Mouse (Mus musculus) neural tube, embryonic 11.5 days (tissue): ENCODE measurements at regions not wholly inside any gene's neighbourhood (a gene's known extent, or its start where the extent isn't known, plus 50 kb on each side); places are given as distances from the start of the nearest gene placed in this dataset.

Source experiments
- ATAC-seq: fragments of 200-750 bp; cut with Nextera tagmentation; 2 replicates; pipeline ENCODE4 v1.8.0; 2017; ENCODE audit warnings: moderate number of reproducible peaks, mild to moderate bottlenecking, moderate TSS enrichment, moderate library complexity; ENCODE audit not compliant: insufficient read depth, low FRiP score, low TSS enrichment
- DNase-seq: peaks from one replicate; pipeline ENCODE4 v3.0.0-alpha.2; 2015; ENCODE audit warnings: low spot score
- H3K27ac ChIP-seq: fragments of 300-500 bp; sonication (generic); 2 replicates; pipeline ENCODE4 v1.5.1; 2014; ENCODE audit warnings: low read depth, mild to moderate bottlenecking, low read length
- H3K27me3 ChIP-seq: fragments of 300-500 bp; sonication (generic); 2 replicates; pipeline ENCODE4 v1.6.1; 2014; ENCODE audit warnings: mild to moderate bottlenecking, low read length, mixed read lengths; ENCODE audit not compliant: control insufficient read depth, insufficient read depth
- H3K36me3 ChIP-seq: fragments of 300-500 bp; sonication (generic); 2 replicates; pipeline ENCODE4 v1.6.1; 2014; ENCODE audit warnings: mild to moderate bottlenecking, low read length, moderate library complexity, mixed read lengths; ENCODE audit not compliant: control insufficient read depth, insufficient read depth
- H3K4me1 ChIP-seq: fragments of 300-500 bp; sonication (generic); 2 replicates; pipeline ENCODE4 v1.6.1; 2014; ENCODE audit warnings: low read length, mixed read lengths; ENCODE audit not compliant: control insufficient read depth, insufficient read depth
- H3K4me2 ChIP-seq: fragments of 300-500 bp; sonication (generic); 2 replicates; pipeline ENCODE4 v1.6.1; 2014; ENCODE audit warnings: low read depth, mild to moderate bottlenecking, moderate library complexity
- H3K4me3 ChIP-seq: fragments of 300-500 bp; sonication (generic); 2 replicates; pipeline ENCODE4 v1.5.1; 2014; ENCODE audit warnings: low read depth, low read length
- H3K9ac ChIP-seq: fragments of 300-500 bp; sonication (generic); 2 replicates; pipeline ENCODE4 v1.6.1; 2014; ENCODE audit warnings: mild to moderate bottlenecking, low read length
- H3K9me3 ChIP-seq: fragments of 300-500 bp; sonication (generic); 2 replicates; pipeline ENCODE4 v1.6.1; 2016; ENCODE audit warnings: low read length; ENCODE audit not compliant: control insufficient read depth
- WGBS: fragments of 180-500 bp; shearing (Covaris S2); extraction: QIAGEN DNeasy Blood & Tissue Kit; methylation state at CpG from one replicate; pipeline ENCODE4 v1.1.7; 2014; 5-methylcytosine and 5-hydroxymethylcytosine counted together

DNA sequence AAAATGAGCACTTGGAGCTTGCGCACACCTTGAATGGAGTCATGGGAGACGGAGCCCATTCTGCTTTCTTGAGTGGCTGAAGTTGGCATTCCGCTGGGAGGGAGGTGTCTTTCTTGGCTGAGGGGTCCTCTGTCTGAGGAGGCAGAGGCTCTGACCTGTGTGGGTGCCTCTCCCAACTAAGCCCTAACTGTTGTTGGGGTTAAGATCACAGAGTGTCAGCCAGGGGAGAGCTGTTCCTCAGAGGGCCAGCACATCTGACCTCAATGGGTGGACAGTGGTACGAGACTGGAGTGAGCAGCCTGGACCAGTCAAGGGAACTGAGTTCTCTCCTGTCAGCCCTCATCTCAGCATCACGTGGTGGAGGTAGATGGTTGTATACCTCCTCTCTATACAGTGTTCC, 134.7 kb upstream of the Hdac4 start:
- no peaks in the 10 kb centered on the region for H3K9me3 ChIP-seq
- no peaks in the 10 kb centered on the region for H3K36me3 ChIP-seq
- no peaks in the 10 kb centered on the region for H3K4me1 ChIP-seq
- H3K4me2 ChIP-seq: no peak overlapping the region
- H3K4me3 ChIP-seq: no peak overlapping the region
- no peak overlapping the region for H3K9ac ChIP-seq
- DNase-seq (no peak), ATAC-seq (no peak)
- WGBS: 82% methylated on average over 5 of the region's 5 CpGs
- H3K27ac ChIP-seq: no peak overlapping the region
- no peaks in the 10 kb centered on the region for H3K27me3 ChIP-seq

DNA sequence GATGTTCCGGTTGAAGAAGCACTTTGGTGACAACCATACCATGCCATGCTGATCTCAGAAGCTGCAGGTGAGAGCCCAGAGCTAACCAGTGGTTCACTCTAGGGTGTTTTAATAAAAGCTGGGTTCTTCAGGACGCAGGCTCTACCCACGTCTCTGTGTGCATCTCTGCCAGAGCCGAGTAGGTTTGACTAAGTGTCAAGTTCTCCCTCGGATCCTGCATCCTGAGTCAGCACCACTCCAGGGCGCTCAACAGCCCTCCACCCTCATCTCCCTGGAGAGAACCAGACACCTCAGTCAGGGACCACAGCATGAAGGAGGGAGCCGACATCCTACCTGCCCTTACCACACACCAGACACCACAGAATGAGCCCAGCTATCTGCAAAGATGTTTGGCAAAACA, 134.0 kb upstream of the Hdac4 start:
- 78% methylated on average over 7 of the region's 7 CpGs for WGBS
- H3K27ac ChIP-seq: no peak overlapping the region
- H3K9ac ChIP-seq: no peak overlapping the region
- H3K36me3 ChIP-seq: no peaks in the 10 kb centered on the region
- no peak overlapping the region for H3K4me3 ChIP-seq
- no peak overlapping the region for H3K4me2 ChIP-seq
- H3K27me3 ChIP-seq: no peaks in the 10 kb centered on the region
- ATAC-seq (no peak), DNase-seq (no peak)
- H3K9me3 ChIP-seq: no peaks in the 10 kb centered on the region
- no peaks in the 10 kb centered on the region for H3K4me1 ChIP-seq

DNA sequence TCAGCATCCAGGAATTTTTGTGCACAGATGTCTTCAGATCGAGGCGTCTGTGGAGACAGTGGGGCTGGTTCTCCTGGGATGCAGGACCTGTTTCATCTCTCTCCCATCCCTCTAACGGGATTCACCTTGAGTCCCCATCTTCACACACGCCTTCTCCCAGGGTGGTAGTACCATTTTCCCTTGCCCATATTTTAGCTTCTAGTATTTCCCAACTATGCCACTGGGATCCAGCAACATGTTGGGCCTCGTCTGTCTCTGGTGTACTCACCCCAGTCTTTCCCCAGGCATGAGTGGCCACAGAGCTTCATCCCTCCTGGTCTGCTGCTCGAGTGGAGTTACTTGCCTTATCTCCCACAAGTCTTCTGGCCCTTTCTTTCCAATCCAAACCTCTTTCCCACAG, 131.6 kb upstream of the Hdac4 start:
- H3K27me3 ChIP-seq: no peaks in the 10 kb centered on the region
- H3K4me1 ChIP-seq: no peaks in the 10 kb centered on the region
- H3K36me3 ChIP-seq: no peaks in the 10 kb centered on the region
- ATAC-seq (no peak), DNase-seq (no peak)
- 94% methylated on average over 6 of the region's 6 CpGs for WGBS
- no peak overlapping the region for H3K27ac ChIP-seq
- H3K9me3 ChIP-seq: no peaks in the 10 kb centered on the region
- no peak overlapping the region for H3K4me3 ChIP-seq
- no peak overlapping the region for H3K9ac ChIP-seq
- H3K4me2 ChIP-seq: no peak overlapping the region

DNA sequence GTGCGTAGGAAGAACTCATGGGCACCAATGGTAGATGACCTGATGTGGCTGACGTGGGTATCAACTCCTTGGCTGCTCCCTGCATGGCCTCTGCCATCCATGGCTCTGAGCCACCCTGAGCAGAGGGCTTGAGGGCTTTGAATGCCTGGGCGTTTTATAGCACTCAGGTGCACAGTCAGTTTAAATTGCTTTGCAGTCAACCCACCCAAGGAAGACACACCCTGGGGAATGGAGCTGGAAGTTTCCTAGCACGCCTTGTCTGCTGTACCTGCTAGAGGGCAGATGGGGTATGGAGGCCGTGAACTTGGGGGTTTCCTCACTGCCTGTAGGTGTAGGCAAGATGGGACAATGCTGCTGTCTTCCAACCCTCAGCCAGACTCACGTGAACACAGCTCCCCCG, 129.8 kb upstream of the Hdac4 start:
- Histone ChIP-seq H3K4me3 (no peak overlapping the region), H3K27me3 (no peaks in the 10 kb centered on the region), H3K4me2 (no peak overlapping the region), H3K36me3 (no peaks in the 10 kb centered on the region), H3K4me1 (no peaks in the 10 kb centered on the region), H3K9ac (no peak overlapping the region), H3K9me3 (no peaks in the 10 kb centered on the region), H3K27ac (no peak overlapping the region)
- DNase-seq (no peak), ATAC-seq (no peak)
- 82% methylated on average over 7 of the region's 7 CpGs for WGBS

DNA sequence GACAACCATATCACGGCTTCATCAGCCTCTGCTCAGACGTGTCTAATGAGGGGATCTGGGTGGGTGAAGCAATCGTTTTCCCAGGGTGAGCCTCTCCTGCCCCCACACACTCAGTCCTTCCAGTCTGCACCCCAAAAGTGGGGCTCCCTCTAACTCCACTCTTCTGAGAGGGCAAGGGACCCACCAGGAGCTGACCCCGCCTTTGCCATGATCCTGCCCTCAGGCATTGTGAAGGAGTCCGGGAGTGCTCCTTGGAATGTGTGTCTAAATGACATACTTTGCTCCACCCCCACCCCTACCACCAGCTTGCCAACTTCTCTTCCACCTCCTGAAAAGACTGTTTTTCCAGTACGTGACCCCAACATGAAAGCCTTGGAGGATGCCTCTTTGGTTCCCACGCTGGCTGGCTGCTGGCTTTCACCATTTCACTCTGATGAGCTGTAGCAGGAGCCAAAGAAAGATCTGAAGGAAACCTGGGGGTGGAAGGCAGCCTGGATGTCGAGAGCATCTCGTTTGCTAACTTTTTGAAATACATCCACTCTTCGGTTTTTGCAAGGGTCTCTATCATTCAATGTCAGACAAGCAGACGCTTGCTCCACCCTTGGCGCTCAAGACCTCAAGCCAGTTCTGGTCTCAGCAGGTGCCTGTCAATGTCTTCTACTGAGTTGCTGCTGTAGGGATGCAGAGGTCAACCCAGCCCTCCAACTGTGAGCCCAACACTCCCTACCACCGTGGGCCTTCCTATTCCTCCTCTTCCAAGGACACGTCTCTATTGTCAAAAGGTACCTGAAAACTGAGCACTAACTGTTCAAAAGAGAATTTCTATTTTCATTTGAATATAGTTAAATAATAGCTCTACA, 128.8 kb upstream of the Hdac4 start:
- Histone ChIP-seq H3K27me3 (no peaks in the 10 kb centered on the region), H3K4me1 (no peaks in the 10 kb centered on the region), H3K9ac (no peak overlapping the region), H3K27ac (no peak overlapping the region), H3K4me3 (no peak overlapping the region), H3K4me2 (no peak overlapping the region), H3K9me3 (no peaks in the 10 kb centered on the region), H3K36me3 (no peaks in the 10 kb centered on the region)
- ATAC-seq (no peak), DNase-seq (no peak)
- WGBS: 66% methylated on average over 14 of the region's 14 CpGs

DNA sequence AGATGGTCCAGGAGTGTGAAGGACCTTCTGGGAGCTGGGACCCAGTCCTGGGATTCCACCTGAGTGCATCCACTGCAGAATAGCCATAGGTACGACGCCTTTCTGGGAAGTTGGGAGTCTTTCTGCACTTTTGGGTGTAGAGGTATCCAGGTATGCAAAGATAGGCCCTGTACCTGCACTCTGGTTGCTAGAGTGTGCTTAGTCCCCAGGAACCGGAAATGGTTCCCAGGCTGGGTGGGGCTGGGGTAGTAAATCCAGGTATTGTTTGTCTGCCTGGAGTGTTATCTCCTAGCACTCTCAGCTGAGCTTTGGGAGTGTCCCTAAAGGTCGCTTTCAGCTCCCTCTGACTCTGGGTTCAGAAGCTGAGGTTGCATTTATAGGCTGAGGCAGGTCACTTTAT, 121.6 kb upstream of the Hdac4 start:
- Histone ChIP-seq H3K27ac (no peak overlapping the region), H3K4me2 (no peak overlapping the region), H3K4me3 (no peak overlapping the region), H3K36me3 (no peaks in the 10 kb centered on the region), H3K9me3 (no peaks in the 10 kb centered on the region), H3K4me1 (no peaks in the 10 kb centered on the region), H3K9ac (no peak overlapping the region), H3K27me3 (no peaks in the 10 kb centered on the region)
- WGBS: 78% methylated on average over 4 of the region's 4 CpGs
- DNase-seq: no peak
- no peak for ATAC-seq

DNA sequence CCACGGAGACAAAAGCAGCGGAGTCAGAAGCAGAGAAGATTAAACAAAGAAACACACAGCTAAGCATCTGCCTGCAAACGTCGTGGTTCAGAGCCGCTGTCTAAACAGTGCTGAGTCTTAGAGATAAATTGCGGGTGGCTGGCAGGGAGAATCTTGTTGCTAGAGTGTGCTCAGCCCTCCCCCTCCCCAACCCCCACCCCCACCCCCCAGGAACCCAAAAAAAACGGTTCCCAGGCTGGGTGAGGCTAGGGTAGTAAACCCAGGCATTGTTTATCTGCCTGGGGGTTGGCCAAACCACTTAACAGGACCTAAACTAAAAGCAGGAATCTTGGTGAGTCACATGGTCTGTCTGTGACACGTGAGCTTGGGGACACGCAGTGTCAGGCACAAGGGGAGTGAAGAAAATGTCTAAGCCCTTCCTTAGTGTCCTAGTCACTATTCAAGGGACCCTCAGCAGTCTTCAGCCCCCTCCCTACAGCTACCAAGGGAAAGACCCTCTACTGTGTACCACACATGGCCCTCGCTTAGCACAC, 120.8 kb upstream of the Hdac4 start:
- ATAC-seq: no peak
- 27% methylated on average over 10 of the region's 10 CpGs for WGBS
- Histone ChIP-seq H3K27me3 (no peaks in the 10 kb centered on the region), H3K4me1 (no peaks in the 10 kb centered on the region), H3K9me3 (no peaks in the 10 kb centered on the region), H3K36me3 (no peaks in the 10 kb centered on the region), H3K27ac (no peak overlapping the region), H3K4me2 (no peak overlapping the region), H3K4me3 (no peak overlapping the region), H3K9ac (no peak overlapping the region)
- DNase-seq: no peak

DNA sequence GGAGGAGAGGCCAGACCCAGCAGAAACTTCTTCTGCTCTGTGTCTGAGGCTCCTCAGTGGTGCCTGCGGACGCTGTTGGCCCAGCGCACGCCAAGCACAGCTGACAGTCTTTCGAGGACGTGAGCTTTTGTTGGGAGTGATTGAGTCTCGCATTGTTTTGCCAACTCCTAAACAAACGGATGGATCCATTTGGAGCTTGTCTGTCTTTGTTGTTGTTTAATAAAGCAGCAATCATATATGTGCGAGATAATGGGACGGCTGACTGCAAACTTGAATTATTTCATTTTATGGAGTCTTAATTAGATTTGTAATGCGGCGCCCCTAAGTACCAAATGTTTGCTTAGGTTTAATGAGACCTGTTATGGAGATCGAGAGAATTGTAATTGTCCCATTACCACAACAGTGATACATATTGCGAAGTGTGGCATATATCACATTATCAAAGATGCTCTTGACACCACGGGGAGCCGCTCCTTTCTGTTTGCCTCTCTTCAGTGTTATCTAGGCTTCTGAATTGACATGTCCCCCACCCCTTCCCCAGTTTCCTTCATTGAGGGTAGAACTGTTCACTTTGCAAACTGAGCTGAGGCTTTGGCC, 117.6 kb upstream of the Hdac4 start:
- Histone ChIP-seq H3K4me2 (no peak overlapping the region), H3K27ac (no peak overlapping the region), H3K9ac (no peak overlapping the region), H3K27me3 (no peaks in the 10 kb centered on the region), H3K36me3 (no peaks in the 10 kb centered on the region), H3K9me3 (no peaks in the 10 kb centered on the region), H3K4me3 (no peak overlapping the region), H3K4me1 (no peaks in the 10 kb centered on the region)
- DNase-seq (no peak), ATAC-seq (no peak)
- 84% methylated on average over 16 of the region's 16 CpGs for WGBS

DNA sequence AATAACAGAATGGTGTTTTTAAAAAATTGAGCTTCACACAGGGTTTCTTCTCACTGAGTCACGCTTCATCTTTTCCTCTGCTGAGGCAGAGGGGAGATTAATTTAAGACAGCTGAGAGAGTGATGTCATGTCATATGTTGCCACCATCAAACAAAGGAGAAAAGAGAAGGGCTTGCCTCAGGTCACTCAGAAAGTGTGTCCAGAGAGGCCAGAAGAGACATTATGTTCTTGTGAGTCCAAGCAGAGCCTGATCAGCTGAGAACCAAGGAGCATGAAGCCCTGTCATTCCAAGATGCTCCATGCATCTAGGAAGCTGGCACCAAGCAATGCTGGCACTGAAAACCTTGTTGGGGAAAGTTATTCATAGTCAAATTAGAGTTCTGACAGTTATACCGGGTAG, 114.4 kb upstream of the Hdac4 start:
- Histone ChIP-seq H3K4me2 (no peak overlapping the region), H3K27ac (no peak overlapping the region), H3K4me3 (no peak overlapping the region), H3K27me3 (no peaks in the 10 kb centered on the region), H3K9me3 (no peaks in the 10 kb centered on the region), H3K4me1 (no peaks in the 10 kb centered on the region), H3K9ac (no peak overlapping the region), H3K36me3 (no peaks in the 10 kb centered on the region)
- no peak for ATAC-seq
- 83% methylated on average over 2 of the region's 2 CpGs for WGBS
- DNase-seq: no peak
